Mouse (Mus musculus) lung, adult 2 months (tissue): ENCODE measurements at regions not wholly inside any gene's neighbourhood (a gene's known extent, or its start where the extent isn't known, plus 50 kb on each side); places are given as distances from the start of the nearest gene placed in this dataset.

Experiments
- DNase-seq: peaks from one replicate; pipeline ENCODE4 v3.0.0; 2022
- H3K4me1 ChIP-seq: fragments of 200-500 bp; 2 replicates; pipeline ENCODE4 v1.6.1; 2011; ENCODE audit warnings: low read length; ENCODE audit not compliant: control insufficient read depth, insufficient read depth
- H3K4me3 ChIP-seq: fragments of 200-500 bp; replicated peaks from 2 replicates; pipeline ENCODE3; 2011; ENCODE audit warnings: low read depth, mild to moderate bottlenecking, control low read depth, low read length; ENCODE audit errors: extremely low read depth
- CTCF ChIP-seq: fragments of 200-500 bp; IDR thresholded peaks from 2 replicates; pipeline ENCODE4 v1.5.1; 2011; ENCODE audit warnings: mild to moderate bottlenecking, low read length, control low read depth; ENCODE audit not compliant: insufficient read depth
- POLR2A ChIP-seq: fragments of 200-500 bp; IDR thresholded peaks from 2 replicates; pipeline ENCODE4 v1.6.1; 2011; ENCODE audit warnings: low read depth, mild to moderate bottlenecking, control low read depth, low read length, borderline replicate concordance; ENCODE audit errors: extremely low read depth
- WGBS: fragments of 180-500 bp; shearing (Covaris S2); methylation state at CpG from one replicate; pipeline ENCODE4 v1.1.7; 2018; 5-methylcytosine and 5-hydroxymethylcytosine counted together

DNA sequence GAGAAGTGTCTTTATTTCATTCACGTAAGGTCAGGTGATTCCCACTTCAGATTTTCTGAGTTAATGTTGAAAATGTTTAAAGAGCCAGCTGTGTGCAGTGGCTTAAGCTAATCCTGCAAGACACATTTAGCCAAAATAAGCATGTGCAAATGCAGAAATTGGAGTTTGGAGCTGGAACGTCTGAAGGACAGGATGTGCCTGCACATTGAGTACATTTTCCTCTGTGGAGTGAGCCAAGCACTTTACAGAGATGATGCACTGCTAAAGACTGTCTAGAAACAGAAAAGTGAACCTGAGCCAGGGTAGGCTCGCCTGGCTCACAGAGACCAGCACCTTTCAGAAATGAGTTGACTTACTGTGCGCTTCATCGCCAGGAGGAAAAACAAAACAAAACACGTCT is 137.1 kb downstream of the CK137956 start:
- DNase-seq, result no peak
- TF ChIP-seq CTCF, result no peak
- no peak for TF ChIP-seq POLR2A
- Histone ChIP-seq H3K4me3 (no peak overlapping the region), H3K4me1 (no peaks in the 10 kb centered on the region)
- WGBS, result 66% methylated on average over 6 of the region's 6 CpGs

DNA sequence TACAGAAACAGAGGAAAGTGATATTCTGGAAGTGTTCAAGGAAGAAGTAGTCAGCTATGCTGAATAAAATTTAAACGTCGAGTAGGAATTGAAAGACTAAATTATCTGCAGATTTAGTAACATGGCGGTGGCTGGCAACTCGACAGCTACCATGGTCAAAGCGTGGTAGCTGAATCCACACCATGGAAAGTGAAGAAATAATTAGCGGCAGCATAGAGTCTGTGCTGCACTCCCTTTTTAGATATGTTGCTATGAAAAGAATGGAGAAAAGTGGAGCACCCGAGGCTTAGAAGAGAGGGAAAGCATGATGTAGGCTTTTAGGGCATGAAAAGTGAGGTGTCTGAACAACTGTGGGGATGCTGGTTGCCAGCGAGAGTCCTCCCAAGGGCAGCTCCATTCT is 143.8 kb downstream of the CK137956 start:
- Histone ChIP-seq H3K4me1 (no peaks in the 10 kb centered on the region), H3K4me3 (no peak overlapping the region)
- 73% methylated on average over 8 of the region's 8 CpGs for WGBS
- DNase-seq, result no peak
- TF ChIP-seq POLR2A (no peak), CTCF (no peak)

DNA sequence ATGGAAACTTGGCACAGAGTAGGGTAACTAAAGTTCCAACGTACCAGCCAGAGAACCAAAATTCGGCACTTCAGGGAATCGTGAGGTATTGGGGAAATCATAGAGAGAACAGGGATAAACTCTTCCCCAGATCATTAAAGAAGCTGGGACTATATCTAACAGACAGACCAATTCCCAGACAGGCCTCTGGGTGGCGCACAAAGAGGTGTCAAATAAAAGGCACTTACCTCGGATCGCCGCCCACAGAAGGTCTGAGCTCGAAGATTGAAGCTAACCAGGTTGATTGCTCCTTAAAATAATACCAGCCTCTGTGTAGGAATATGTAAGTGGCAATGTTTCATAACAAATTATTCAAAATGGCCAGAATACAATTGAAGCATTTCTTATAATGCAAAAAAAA is 151.2 kb downstream of the CK137956 start:
- DNase-seq, result no peak
- 75% methylated on average over 8 of the region's 8 CpGs for whole genome bisulfite sequencing
- TF ChIP-seq CTCF (no peak), POLR2A (no peak)

DNA sequence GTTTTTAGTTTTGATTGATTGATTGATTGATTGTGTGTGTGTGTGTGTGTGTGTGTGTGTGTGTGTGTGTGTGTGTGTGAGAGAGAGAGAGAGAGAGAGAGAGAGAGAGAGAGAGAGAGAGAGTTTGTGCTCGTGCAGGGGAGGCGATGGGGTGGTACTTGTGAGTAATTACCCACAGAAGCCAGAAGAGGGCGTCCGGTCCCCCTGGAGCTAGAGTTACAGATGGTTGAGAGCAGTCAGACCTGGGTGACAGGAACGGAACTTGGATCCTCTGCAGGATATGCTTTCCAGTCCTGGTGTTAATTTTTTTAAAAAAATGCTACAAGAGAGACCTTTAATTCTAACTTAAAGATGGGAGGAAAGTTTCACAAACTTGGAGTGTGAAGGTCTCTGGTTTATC is 151.7 kb downstream of the CK137956 start:
- no peak for TF ChIP-seq CTCF
- TF ChIP-seq POLR2A, result no peak
- no peak overlapping the region for H3K4me3 ChIP-seq
- no peaks in the 10 kb centered on the region for H3K4me1 ChIP-seq

More for the DNA sequence above, 151.2 kb downstream of the CK137956 start:
- Histone ChIP-seq H3K4me1 (no peaks in the 10 kb centered on the region), H3K4me3 (no peak overlapping the region)

DNA sequence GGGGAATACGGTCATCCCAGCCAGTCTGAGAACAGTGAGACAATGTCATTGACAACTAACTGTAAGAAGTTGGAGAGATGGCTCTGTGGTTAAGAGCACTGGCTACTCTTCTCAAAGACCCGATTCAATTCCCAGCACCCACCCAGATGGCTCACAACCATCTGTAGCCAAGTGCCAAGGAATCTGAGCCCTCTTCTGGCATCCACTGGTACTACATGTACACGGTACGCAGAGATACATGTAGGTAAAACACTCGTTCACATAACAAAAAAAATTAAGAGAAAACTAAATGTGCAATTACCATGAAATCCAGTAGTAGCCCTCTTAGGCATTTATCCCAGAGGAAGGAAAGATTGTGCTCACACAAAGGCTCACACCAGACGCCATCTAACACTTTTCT is 156.1 kb downstream of the CK137956 start:
- Histone ChIP-seq H3K4me3 (no peak overlapping the region), H3K4me1 (no peaks in the 10 kb centered on the region)
- DNase-seq, result no peak
- WGBS, result 90% methylated on average over 6 of the region's 6 CpGs
- no peak for TF ChIP-seq POLR2A
- TF ChIP-seq CTCF, result no peak

More for the DNA sequence above, 151.7 kb downstream of the CK137956 start:
- WGBS, result 70% methylated on average over 5 of the region's 5 CpGs
- DNase-seq, result no peak

DNA sequence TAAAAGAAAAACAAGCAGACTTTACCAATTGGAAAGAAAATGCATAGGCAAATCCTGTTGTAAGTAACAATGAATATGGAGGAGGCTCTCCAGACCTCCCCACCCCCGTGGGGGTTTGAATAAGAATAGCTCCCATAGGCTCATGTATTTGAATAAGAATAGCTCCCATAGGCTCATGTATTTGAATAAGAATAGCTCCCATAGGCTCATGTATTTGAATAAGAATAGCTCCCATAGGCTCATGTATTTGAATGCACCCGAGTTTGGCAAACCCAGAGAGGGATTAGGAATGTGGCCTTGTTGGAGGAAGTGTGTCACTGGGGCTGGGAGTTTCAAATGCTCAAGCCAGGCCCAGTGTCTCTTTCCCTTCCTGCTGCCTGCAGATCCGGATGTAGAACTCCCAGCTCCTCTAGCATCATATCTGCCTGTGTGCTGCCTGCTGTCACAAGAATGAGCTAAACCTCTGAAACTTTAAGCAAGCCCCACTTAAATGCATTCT is 158.7 kb downstream of the CK137956 start:
- no peak overlapping the region for H3K4me3 ChIP-seq
- 73% methylated on average over 3 of the region's 3 CpGs for WGBS
- TF ChIP-seq CTCF (no peak), POLR2A (no peak)
- no peaks in the 10 kb centered on the region for H3K4me1 ChIP-seq
- DNase-seq, result no peak

DNA sequence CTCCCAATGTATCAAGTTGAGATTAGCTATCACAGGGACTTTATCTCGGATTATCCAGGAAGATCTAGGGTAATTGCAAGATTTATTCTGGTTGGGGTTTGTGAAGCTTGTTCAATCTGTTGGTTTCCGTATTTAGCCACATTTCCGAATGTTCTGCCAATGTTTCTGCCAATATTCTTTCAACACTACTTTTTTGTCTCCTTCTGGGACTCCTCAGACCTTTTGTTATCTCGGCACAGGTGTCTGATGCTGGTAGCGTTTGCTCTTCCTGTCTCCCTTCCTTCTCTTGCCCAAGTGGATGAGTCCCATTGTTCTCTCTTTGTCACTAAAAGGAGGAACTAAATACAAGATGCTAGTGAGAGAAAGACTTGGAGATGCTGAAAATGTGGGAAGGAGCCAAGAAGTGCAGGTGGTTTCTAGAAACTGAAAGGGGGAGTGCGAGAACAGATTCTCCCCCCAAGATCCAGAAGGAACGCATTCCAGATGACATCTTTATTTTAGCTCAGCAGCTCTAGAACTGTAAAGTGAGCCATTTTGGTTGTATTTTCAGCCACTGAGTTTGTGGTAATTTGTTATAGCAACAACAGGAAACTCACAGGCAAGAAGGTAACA is 159.7 kb downstream of the CK137956 start:
- no peaks in the 10 kb centered on the region for H3K4me1 ChIP-seq
- 70% methylated on average over 7 of the region's 7 CpGs for WGBS
- TF ChIP-seq POLR2A, result no peak
- TF ChIP-seq CTCF, result no peak
- no peak overlapping the region for H3K4me3 ChIP-seq
- DNase-seq, result no peak

DNA sequence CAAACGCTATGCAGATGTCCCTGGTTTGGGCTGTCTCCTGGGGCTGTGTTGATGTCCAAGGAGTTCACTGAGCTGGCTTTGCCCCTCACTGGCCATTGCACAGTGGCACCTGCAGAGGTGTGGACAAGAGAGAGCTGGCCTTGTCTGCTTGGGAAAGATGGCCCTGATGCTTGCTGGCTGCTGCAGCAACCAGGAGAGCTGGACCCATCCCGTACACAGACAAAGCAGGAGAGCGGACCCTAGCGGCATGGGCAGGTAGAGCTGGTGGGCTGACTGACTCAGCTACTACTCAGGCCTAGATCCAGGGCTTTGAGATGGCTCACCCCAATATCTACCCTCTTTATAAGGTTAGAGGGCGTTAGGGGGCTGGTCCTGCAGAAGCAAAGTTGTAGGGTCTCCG is 161.7 kb downstream of the CK137956 start:
- WGBS, result 63% methylated on average over 6 of the region's 6 CpGs
- no peak for DNase-seq
- no peaks in the 10 kb centered on the region for H3K4me1 ChIP-seq
- H3K4me3 ChIP-seq, result no peak overlapping the region
- no peak for TF ChIP-seq CTCF
- TF ChIP-seq POLR2A, result no peak

DNA sequence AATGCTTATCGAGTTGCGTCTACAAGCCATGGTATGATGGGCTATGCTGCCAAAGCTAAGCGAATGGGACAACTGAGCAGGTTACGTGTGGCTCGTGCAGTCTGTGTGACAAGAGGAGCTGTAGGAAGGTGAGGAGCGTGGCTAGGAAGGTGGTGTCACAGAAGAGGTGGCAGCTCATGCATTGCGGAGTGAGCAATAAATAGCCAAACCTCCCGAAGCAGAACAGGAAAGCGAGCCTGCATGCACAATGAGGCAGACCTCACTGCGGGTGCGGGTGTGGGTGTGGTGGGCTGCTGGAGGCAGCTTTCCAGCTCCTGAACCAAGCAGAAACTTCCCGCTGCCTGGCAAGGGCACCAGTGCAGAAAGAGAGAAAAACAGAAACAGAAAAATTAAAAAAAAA is 181.5 kb downstream of the CK137956 start:
- no peaks in the 10 kb centered on the region for H3K4me1 ChIP-seq
- H3K4me3 ChIP-seq, result no peak overlapping the region
- TF ChIP-seq POLR2A (no peak), CTCF (no peak)
- no peak for DNase-seq
- 76% methylated on average over 12 of the region's 12 CpGs for WGBS

DNA sequence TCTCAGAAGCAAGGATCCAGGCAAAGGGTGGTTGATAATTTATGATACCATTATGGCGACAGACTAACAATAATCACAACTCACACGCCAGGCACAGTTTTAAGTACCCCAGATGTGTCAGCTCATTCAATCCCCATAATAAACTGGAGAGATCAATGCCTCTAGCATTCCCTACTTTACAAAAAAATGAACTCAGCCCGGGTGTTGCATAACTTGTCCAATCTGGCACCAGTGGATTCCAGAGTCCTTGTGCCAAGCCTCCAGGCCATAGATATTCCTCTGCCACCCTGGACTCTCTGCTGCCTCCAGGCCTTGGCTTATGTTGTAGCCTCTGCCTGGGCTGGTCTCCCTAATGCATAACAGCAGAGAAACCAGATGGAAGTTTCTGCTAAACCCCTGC is 185.0 kb downstream of the CK137956 start:
- DNase-seq, result no peak
- 67% methylated on average over 3 of the region's 3 CpGs for WGBS
- no peaks in the 10 kb centered on the region for H3K4me1 ChIP-seq
- TF ChIP-seq POLR2A, result no peak
- TF ChIP-seq CTCF, result no peak
- H3K4me3 ChIP-seq, result no peak overlapping the region

DNA sequence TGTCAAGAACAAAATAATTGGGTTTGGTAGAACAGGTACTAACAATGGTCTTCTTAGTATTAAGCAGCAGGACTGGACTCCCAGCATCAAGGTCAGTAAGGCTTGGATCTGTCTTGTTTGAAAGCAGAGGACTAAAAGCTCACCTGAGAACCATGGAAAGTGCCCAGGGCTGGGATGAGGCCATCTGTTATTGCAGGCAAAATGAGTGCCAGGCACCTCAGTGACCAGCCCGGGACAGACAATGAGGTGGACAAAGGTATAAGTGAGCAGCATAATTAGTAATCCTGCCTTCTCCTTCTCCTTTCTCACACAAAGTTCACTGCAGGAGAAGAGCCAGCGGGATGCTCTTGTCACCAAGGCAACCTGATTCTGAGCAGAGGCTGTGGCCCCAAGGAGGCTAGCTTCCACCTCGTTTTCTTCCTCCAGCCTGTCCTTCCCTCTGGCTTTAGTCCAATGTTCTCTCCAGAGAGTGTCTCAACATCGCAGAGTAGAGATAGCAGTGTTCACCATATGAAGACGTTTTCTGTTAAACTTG is 198.7 kb downstream of the CK137956 start:
- TF ChIP-seq CTCF (no peak), POLR2A (no peak)
- Histone ChIP-seq H3K4me3 (no peak overlapping the region), H3K4me1 (no peaks in the 10 kb centered on the region)

More for the DNA sequence above, 198.7 kb downstream of the CK137956 start:
- DNase-seq, result no peak
- WGBS, result 49% methylated on average over 5 of the region's 5 CpGs
